Comparison of ENCODE assay signal across 8 mouse cellular contexts in the genomic region with DNA sequence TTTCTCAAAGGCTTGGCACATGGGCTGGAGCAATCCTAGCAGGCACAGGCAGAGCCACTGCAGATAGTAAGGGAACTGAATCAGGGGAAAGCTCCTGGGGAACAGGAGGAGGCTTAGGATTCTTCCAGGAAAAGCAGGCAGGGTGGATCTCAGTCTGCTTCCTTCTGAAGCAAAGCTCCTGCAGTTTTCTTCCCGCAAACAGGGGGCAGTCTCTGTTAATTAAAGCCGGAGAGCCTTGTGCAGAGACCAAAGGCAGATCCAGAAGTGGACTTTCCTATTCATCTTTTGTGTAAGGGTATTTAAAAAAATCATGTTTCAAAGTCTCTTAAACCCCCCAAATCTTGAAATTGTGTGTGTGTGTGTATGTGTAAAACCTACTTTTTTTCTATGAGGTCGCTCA. TPM values are rescaled to one million over a fixed set of nuclear protein-coding genes. Genes with fewer than 3 reads are reported as not detected.
DNase-seq lines count a peak whose midpoint lies in the region; ATAC-seq and TF ChIP-seq lines count a peak whose summit lies in the region.

No protein-coding gene starts in this region.

- no peak overlapping the region for H3K9ac ChIP-seq in heart, embryonic 12.5 days
- H3K9ac ChIP-seq in liver, embryonic 14.5 days (replicated peaks): no peak overlapping the region

- no peak overlapping the region for H3K4me2 ChIP-seq in heart, embryonic 12.5 days
- no peak overlapping the region for H3K4me2 ChIP-seq in liver, embryonic 14.5 days (ENCODE audit: low read depth)

- peak; percentile 38 for DNase-seq in heart, adult 8-10 months (ENCODE audit: low spot score)
- DNase-seq in 416B (ENCODE audit: low read depth): peak; percentile 4
- peak; percentile 28 for DNase-seq in ZHBTc4 (ENCODE audit: low read depth, low spot score)
- peak; percentile 28 to 54 for DNase-seq in heart, postnatal 14 days
- no peak for DNase-seq in liver, embryonic 14.5 days (ENCODE audit: low read depth in 3 of 3, low spot score in 3 of 3)
- no peak for DNase-seq in natural killer cell, adult 2 months (ENCODE audit: low spot score in 2 of 2)
- DNase-seq in neural tube, embryonic 10.5 days (ENCODE audit: extremely low spot score, low spot score): no peak

- no peak for TF ChIP-seq EP300 in liver, embryonic 14.5 days (IDR thresholded peaks at IDR 0.05; ENCODE audit: low read depth)

- peak; percentile 44 for TF ChIP-seq CTCF in liver, embryonic 14.5 days (IDR thresholded peaks at IDR 0.05; ENCODE audit: low read depth)

- intact Hi-C loops in heart, postnatal 14 days (cut with DNase I): loop anchor here (2.0 to 10.0 kb wide), 2 partner anchors 220 to 604 kb away; no protein-coding TSS in a partner anchor

- no peaks in the 10 kb centered on the region for H3K9me3 ChIP-seq in heart, embryonic 12.5 days (replicated peaks)
- no peaks in the 10 kb centered on the region for H3K9me3 ChIP-seq in liver, embryonic 14.5 days (ENCODE audit: control insufficient read depth, low read length)

- ATAC-seq in heart, embryonic 12.5 days (ENCODE audit: insufficient number of reproducible peaks, low FRiP score): no peak
- ATAC-seq in liver, embryonic 14.5 days (ENCODE audit: insufficient read depth): no peak

- WGBS in heart, embryonic 12.5 days: 16% methylated on average over 3 of the region's 3 CpGs
- 14% methylated on average over 3 of the region's 3 CpGs for WGBS in liver, embryonic 14.5 days (ENCODE audit: insufficient replicate concordance)

- H3K27ac ChIP-seq in heart, embryonic 12.5 days (ENCODE audit: poor library complexity, severe bottlenecking): no peak overlapping the region
- no peak overlapping the region for H3K27ac ChIP-seq in liver, embryonic 14.5 days

- H3K4me1 ChIP-seq in heart, embryonic 12.5 days (replicated peaks): peaks cover 15% of the 10 kb centered on the region
- no peaks in the 10 kb centered on the region for H3K4me1 ChIP-seq in liver, embryonic 14.5 days (replicated peaks; ENCODE audit: control insufficient read depth in 2 of 2, insufficient read depth in 2 of 2, low read length in 1 of 2)

- H3K27me3 ChIP-seq in heart, embryonic 12.5 days (replicated peaks): peaks cover 72% of the 10 kb centered on the region
- H3K27me3 ChIP-seq in liver, embryonic 14.5 days (ENCODE audit: control insufficient read depth, insufficient read depth, low read length): peaks cover 44% of the 10 kb centered on the region

- no peaks in the 10 kb centered on the region for H3K36me3 ChIP-seq in heart, embryonic 12.5 days
- H3K36me3 ChIP-seq in liver, embryonic 14.5 days (replicated peaks; ENCODE audit: control insufficient read depth, insufficient read depth, low read depth): no peaks in the 10 kb centered on the region

- H3K4me3 ChIP-seq in heart, embryonic 12.5 days: no peak overlapping the region
- no peak overlapping the region for H3K4me3 ChIP-seq in liver, embryonic 14.5 days (ENCODE audit: insufficient read depth in 1 of 2, low read depth in 2 of 2, low read length in 2 of 2)

RNA-seq across cellular contexts. Expression of a gene that starts 3.1 kb away (rescaled TPM):
- under 1 TPM in 3 of 4 experiments, not detected in 1; 0.14 to 0.37 (median 0.19) TPM for total RNA-seq in heart, adult 8-10 months (2022)
- polyA plus RNA-seq in heart, embryonic 12.5 days (2016; fragmentation: Nextera tagmentation; extraction: Ambion mirVana): 0.27 and 0.59 TPM in 2 replicates
- under 1 TPM in 1 of 2 experiments, not detected in 1; 0.07 TPM for total RNA-seq in heart, postnatal 14 days (2021)
- 0.14 and 0.21 TPM in 2 replicates for polyA plus RNA-seq in liver, embryonic 14.5 days (2012; rRNA removed)
- polyA plus RNA-seq in liver, embryonic 14.5 days (2014; fragmentation: Nextera tagmentation; extraction: Ambion mirVana): 0.27 and 0.30 TPM in 2 replicates

Comparison
In these comparisons a context has a peak if more than half of its experiments do, and no peak if none do; other contexts are left out.
1. DNase-seq: peak in heart, adult 8-10 months (single experiment), 416B (single experiment), ZHBTc4 (single experiment) and heart, postnatal 14 days (2 of 2); none in liver, embryonic 14.5 days (0 of 3), natural killer cell, adult 2 months (0 of 2) and neural tube, embryonic 10.5 days (single experiment).